Mouse (Mus musculus): ENCODE data around the gene Hps5. TPM values are rescaled to one million over a fixed set of nuclear protein-coding genes. Genes with fewer than 3 reads are reported as not detected.
A peak's percentile ranks its signal among the peaks of the same experiment; 100 is the strongest.
"Not testable (repeated sequence)": the region's sequence is repeated elsewhere in the genome, so short reads cannot be mapped to it uniquely, and the experiment has no call there.

The Hps5 gene
- polyA plus RNA-seq, 1 experiment from 2014 or later: 23.5 TPM

DNA sequence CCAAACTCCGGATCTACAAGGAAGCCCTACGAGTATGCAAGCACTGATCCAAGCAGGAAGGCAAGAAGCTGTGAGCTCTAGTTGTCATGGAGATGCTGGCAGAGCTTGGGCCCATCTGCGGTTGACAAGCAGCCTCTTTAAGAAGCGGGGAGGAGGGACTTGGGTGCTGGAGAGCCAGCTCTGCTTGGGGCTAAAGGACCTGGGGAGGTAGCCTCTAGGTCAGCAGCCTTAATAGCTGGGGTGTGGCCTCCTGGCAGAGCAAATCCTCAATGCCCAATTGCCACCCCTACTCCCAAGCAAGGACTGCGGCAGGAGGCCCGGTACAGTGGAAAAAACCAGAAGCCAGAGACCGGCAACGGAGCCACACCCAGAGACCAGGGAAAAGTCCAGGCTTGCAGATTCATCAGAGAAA lies 43.0 kb upstream of the Hps5 start:
- Histone ChIP-seq H3K4me1 (replicated peaks; ENCODE audit: control insufficient read depth, insufficient read depth, low read length) (peaks cover 45% of the 10 kb centered on the region), H3K27ac (ENCODE audit: low read length) (peak overlapping the region; percentile 89), H3K27me3 (ENCODE audit: control insufficient read depth, insufficient read depth, low read depth, low read length) (no peaks in the 10 kb centered on the region), H3K36me3 (ENCODE audit: control insufficient read depth, insufficient read depth, low read length) (no peaks in the 10 kb centered on the region), H3K4me2 (ENCODE audit: low read depth, low read length) (peak overlapping the region; percentile 42), H3K4me3 (ENCODE audit: low read length) (no peak overlapping the region), H3K9ac (ENCODE audit: low read length) (no peak overlapping the region), H3K9me3 (ENCODE audit: control insufficient read depth, low read length) (no peaks in the 10 kb centered on the region)
- WGBS: 5% methylated on average over 8 of the region's 8 CpGs
- peak; percentile 82 for ATAC-seq (ENCODE audit: low read depth)

DNA sequence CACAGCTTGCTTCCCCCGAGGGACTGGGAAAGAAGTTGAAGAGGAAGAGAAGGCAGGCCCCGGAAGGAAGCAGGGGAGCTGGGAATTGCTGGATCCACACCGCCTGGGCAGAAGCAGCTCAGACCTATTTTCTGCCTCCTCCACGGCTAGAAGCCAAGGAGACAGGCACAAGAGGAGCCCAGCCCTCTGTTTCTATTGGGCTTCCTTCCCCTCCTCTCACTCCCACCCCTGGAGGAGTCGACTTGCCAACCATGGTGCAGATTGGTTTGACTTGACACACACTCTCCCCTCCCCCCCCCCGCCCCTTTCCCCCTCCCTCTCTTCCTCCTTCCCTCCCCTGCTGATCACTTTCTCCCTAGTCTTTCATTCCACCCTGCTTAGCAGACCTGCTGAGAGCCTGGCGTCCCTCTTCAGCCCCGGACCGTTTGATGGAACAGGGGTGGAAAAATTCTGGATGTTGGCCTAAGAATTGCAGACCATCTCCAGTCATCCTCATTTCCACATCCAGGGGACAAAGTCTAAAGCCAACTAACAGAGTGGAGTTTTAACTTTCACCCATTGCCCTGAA lies 42.3 kb upstream of the Hps5 start:
- H3K9me3 ChIP-seq (ENCODE audit: control insufficient read depth, low read length): no peaks in the 10 kb centered on the region
- H3K4me2 ChIP-seq (ENCODE audit: low read depth, low read length): peak overlapping the region; percentile 42
- peak; percentile 57 for ATAC-seq (ENCODE audit: low read depth)
- H3K27me3 ChIP-seq (ENCODE audit: control insufficient read depth, insufficient read depth, low read depth, low read length): no peaks in the 10 kb centered on the region
- WGBS: 2% methylated on average over 8 of the region's 9 CpGs
- H3K4me1 ChIP-seq (replicated peaks; ENCODE audit: control insufficient read depth, insufficient read depth, low read length): peaks cover 51% of the 10 kb centered on the region
- H3K27ac ChIP-seq (ENCODE audit: low read length): peak overlapping the region; percentile 89
- H3K9ac ChIP-seq (ENCODE audit: low read length): peak overlapping the region; percentile 61
- H3K4me3 ChIP-seq (ENCODE audit: low read length): no peak overlapping the region
- no peaks in the 10 kb centered on the region for H3K36me3 ChIP-seq (ENCODE audit: control insufficient read depth, insufficient read depth, low read length)

DNA sequence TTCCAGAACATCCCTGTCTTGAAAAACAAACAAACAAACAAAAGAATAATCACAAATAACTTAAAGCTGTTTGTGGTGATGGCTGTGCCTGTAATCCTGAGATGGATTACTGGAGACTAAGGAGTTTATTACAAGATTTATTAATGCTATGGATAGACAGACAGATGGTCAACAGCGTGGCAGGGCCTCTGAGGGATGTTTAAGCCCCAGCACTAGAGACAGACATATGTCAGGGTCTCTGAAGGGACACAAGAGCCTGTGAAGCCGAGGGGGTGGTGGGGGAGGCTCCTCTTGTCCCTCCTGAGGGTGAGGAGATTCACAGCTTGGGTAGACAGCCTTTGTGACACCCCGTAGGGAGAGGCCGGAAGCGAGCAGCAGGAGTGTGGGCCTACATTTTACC lies 41.2 kb upstream of the Hps5 start:
- Histone ChIP-seq H3K4me1 (replicated peaks; ENCODE audit: control insufficient read depth, insufficient read depth, low read length) (peaks cover 51% of the 10 kb centered on the region), H3K27ac (ENCODE audit: low read length) (no peak overlapping the region), H3K4me2 (ENCODE audit: low read depth, low read length) (no peak overlapping the region), H3K36me3 (ENCODE audit: control insufficient read depth, insufficient read depth, low read length) (no peaks in the 10 kb centered on the region), H3K9me3 (ENCODE audit: control insufficient read depth, low read length) (no peaks in the 10 kb centered on the region), H3K27me3 (ENCODE audit: control insufficient read depth, insufficient read depth, low read depth, low read length) (no peaks in the 10 kb centered on the region), H3K4me3 (ENCODE audit: low read length) (no peak overlapping the region), H3K9ac (ENCODE audit: low read length) (no peak overlapping the region)
- ATAC-seq (ENCODE audit: low read depth): no peak
- WGBS: 72% methylated on average over 5 of the region's 5 CpGs

DNA sequence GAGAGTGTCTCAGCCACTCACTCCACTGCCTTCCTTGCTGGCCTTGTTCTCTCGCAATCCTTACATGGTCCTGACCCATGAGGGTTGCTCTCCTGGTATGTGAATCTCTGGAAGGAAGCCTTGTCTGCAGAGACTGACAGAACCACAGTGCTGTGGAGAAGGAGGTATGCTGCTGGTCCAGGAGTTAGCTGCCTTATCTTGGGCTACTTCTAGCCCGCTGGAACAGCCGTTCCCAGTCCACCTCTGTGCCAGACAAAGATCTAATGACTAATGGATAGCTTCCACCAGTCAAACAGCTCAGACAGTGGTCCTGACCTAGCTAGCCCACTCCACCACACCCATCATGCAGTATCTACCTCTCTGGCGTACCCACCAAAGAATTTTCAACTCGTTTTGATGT lies 40.5 kb upstream of the Hps5 start:
- WGBS: 76% methylated on average over 5 of the region's 5 CpGs
- no peak overlapping the region for H3K9ac ChIP-seq (ENCODE audit: low read length)

DNA sequence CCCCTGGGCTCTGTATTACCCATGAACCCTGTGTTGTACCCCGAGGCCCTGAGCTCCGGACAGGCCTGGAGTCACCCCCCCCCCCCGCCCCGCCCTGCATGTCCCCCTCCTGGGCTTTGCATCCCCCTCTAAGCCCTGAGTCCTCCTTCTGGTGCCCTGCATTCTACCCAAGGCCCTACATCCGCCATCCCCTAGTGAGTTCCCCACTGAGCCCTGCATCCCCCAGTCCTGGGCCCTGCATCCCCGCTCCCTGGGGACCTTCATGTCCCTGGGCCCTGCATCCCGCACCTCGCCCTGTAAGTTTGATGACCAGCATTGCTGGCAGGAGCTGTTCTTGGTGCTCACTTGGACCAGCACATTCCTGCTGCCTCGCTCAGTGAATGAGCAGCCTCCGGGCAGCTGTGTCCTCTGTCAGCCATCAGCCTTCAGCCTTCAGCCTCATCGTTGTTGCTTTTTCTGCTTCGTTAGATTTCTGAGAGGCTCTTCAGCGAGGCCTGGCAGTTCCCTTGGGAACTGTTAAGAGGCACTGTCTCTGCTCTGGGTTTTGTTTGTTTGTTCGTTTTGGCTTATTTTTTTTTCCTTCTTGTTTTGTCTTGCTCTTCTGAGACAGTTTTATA lies 39.2 kb upstream of the Hps5 start:
- 51% methylated on average over 14 of the region's 14 CpGs for WGBS
- no peaks in the 10 kb centered on the region for H3K36me3 ChIP-seq (ENCODE audit: control insufficient read depth, insufficient read depth, low read length)
- no peak overlapping the region for H3K4me3 ChIP-seq (ENCODE audit: low read length)
- no peaks in the 10 kb centered on the region for H3K9me3 ChIP-seq (ENCODE audit: control insufficient read depth, low read length)
- no peak overlapping the region for H3K9ac ChIP-seq (ENCODE audit: low read length)
- H3K4me2 ChIP-seq (ENCODE audit: low read depth, low read length): no peak overlapping the region
- ATAC-seq (ENCODE audit: low read depth): no peak
- H3K4me1 ChIP-seq (replicated peaks; ENCODE audit: control insufficient read depth, insufficient read depth, low read length): peaks cover 47% of the 10 kb centered on the region
- H3K27me3 ChIP-seq (ENCODE audit: control insufficient read depth, insufficient read depth, low read depth, low read length): no peaks in the 10 kb centered on the region
- H3K27ac ChIP-seq (ENCODE audit: low read length): no peak overlapping the region

More for the DNA sequence above, 40.5 kb upstream of the Hps5 start:
- Histone ChIP-seq H3K4me3 (ENCODE audit: low read length) (no peak overlapping the region), H3K4me2 (ENCODE audit: low read depth, low read length) (no peak overlapping the region), H3K4me1 (replicated peaks; ENCODE audit: control insufficient read depth, insufficient read depth, low read length) (peaks cover 49% of the 10 kb centered on the region), H3K36me3 (ENCODE audit: control insufficient read depth, insufficient read depth, low read length) (no peaks in the 10 kb centered on the region), H3K27ac (ENCODE audit: low read length) (no peak overlapping the region), H3K9me3 (ENCODE audit: control insufficient read depth, low read length) (no peaks in the 10 kb centered on the region), H3K27me3 (ENCODE audit: control insufficient read depth, insufficient read depth, low read depth, low read length) (no peaks in the 10 kb centered on the region)
- no peak for ATAC-seq (ENCODE audit: low read depth)

DNA sequence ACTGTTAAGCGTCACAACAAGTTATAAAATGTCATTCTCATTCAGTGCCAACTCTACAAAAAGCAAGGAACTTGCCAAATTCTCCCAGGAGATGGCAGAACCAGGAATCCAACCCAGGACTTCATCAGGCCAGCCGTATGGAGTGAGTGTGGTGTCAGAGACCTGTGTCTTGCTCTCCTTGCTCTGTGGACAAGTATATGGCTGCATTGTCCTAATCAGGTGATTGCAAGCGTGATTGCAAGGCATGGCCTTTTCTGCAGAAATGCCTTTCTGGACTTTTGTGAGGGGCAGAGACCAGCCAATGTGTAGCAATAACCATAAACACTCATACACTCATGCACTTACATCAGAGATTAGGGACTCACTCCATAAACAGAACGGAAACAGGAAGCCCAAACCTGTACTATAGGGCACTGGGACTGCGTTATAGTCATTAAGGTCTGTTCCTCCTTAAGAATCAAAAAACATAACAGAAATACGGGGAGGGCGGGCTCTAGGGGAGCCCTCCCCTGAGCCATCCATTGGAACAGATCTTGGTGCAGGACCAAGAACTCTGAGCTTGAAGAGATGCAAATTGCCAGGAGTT lies 37.9 kb upstream of the Hps5 start:
- Histone ChIP-seq H3K36me3 (ENCODE audit: control insufficient read depth, insufficient read depth, low read length) (no peaks in the 10 kb centered on the region), H3K27ac (ENCODE audit: low read length) (peak overlapping the region; percentile 36)

DNA sequence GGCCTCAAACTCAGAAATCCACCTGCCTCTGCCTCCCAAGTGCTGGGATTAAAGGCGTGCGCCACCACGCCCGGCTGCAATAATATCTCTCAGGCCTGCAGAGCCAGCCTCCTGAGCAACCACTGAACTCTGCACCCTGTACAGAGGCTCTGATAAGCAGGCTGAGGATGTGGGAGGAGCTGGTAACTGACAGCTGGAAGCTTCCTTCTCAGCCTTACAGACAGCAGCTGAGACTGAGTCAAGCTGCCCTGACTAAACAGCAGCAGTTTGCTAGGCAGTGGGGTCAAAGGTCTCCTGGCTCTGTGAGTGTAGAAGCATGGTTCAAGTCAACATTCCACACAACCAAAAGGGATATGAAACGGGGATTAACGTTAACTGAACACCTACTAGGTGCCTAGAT lies 37.4 kb upstream of the Hps5 start:
- Histone ChIP-seq H3K9ac (ENCODE audit: low read length) (no peak overlapping the region), H3K9me3 (ENCODE audit: control insufficient read depth, low read length) (no peaks in the 10 kb centered on the region), H3K27me3 (ENCODE audit: control insufficient read depth, insufficient read depth, low read depth, low read length) (no peaks in the 10 kb centered on the region), H3K27ac (ENCODE audit: low read length) (0 out of 2 replicates have a peak overlapping the region, but pooled peaks have one; percentile 36), H3K4me2 (ENCODE audit: low read depth, low read length) (no peak overlapping the region), H3K36me3 (ENCODE audit: control insufficient read depth, insufficient read depth, low read length) (no peaks in the 10 kb centered on the region), H3K4me1 (replicated peaks; ENCODE audit: control insufficient read depth, insufficient read depth, low read length) (peaks cover 29% of the 10 kb centered on the region), H3K4me3 (ENCODE audit: low read length) (no peak overlapping the region)
- ATAC-seq (ENCODE audit: low read depth): peak; percentile 89
- WGBS: 36% methylated on average over 6 of the region's 6 CpGs

More for the DNA sequence above, 37.9 kb upstream of the Hps5 start:
- H3K4me1 ChIP-seq (replicated peaks; ENCODE audit: control insufficient read depth, insufficient read depth, low read length): peaks cover 33% of the 10 kb centered on the region
- H3K9me3 ChIP-seq (ENCODE audit: control insufficient read depth, low read length): no peaks in the 10 kb centered on the region
- H3K27me3 ChIP-seq (ENCODE audit: control insufficient read depth, insufficient read depth, low read depth, low read length): no peaks in the 10 kb centered on the region
- no peak for ATAC-seq (ENCODE audit: low read depth)
- no peak overlapping the region for H3K9ac ChIP-seq (ENCODE audit: low read length)
- H3K4me3 ChIP-seq (ENCODE audit: low read length): no peak overlapping the region
- WGBS: 69% methylated on average over 7 of the region's 7 CpGs
- H3K4me2 ChIP-seq (ENCODE audit: low read depth, low read length): no peak overlapping the region

DNA sequence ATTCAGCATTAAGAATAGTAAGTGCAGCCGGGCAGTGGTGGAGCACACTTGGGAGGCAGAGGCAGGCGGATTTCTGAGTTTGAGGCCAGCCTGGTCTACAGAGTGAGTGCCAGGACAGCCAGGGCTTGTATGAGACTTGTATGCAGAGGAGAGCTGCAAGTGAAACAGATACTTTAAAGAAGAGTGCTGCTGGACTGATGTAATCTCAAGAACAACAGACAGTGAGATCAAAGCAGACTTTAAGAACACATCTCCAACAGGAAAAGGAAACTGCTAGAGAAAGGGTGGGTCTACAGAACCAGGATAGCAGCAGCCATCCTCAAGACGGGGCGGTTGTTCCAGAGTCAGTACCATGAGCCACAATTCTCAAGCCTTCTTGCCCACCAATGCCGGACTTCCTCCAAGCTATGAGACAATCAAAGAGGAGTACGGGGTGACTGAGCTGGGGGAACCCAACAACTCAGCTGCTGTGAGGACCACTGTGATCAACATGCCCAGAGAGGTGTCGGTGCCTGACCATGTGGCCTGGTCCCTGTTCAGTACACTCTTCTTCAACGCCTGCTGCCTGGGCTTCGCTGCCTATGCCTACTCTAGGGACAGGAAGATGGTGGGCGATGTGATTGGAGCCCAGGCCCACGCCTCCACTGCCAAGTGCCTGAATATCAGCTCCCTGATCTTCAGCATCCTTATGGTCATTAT lies 36.4 kb upstream of the Hps5 start:
- not testable (repeated sequence) for H3K4me3 ChIP-seq (ENCODE audit: low read length); H3K27ac ChIP-seq (ENCODE audit: low read length); H3K36me3 ChIP-seq (ENCODE audit: control insufficient read depth, insufficient read depth, low read length); H3K9ac ChIP-seq (ENCODE audit: low read length); H3K9me3 ChIP-seq (ENCODE audit: control insufficient read depth, low read length); H3K27me3 ChIP-seq (ENCODE audit: control insufficient read depth, insufficient read depth, low read depth, low read length); H3K4me2 ChIP-seq (ENCODE audit: low read depth, low read length); ATAC-seq (ENCODE audit: low read depth)
- peaks cover 28% of the 10 kb centered on the region for H3K4me1 ChIP-seq (replicated peaks; ENCODE audit: control insufficient read depth, insufficient read depth, low read length)
- 88% methylated on average over 11 of the region's 11 CpGs for WGBS

DNA sequence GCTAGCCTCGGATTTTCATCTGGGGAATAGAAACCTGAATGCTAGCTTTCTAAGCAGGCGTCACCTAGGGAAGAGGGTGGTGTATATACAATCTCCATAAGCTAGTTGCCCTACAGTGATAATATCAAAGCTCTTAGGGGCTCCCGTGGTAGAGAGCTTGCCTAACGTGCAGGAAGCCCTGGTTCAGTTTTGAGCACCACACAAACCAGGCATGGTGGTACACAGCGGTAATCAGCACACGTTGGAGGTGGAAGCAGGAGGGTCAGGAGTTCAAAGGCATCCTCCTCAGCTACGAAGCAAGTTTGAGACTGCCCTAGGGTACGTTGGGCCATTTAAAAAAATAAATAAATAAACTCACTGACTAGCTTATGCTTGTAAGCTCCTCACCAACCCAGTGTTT lies 35.8 kb upstream of the Hps5 start:
- H3K9ac ChIP-seq (ENCODE audit: low read length): no peak overlapping the region
- no peak overlapping the region for H3K4me2 ChIP-seq (ENCODE audit: low read depth, low read length)
- H3K27ac ChIP-seq (ENCODE audit: low read length): peak overlapping the region; percentile 52
- H3K4me1 ChIP-seq (replicated peaks; ENCODE audit: control insufficient read depth, insufficient read depth, low read length): peaks cover 28% of the 10 kb centered on the region
- no peaks in the 10 kb centered on the region for H3K9me3 ChIP-seq (ENCODE audit: control insufficient read depth, low read length)
- no peak for ATAC-seq (ENCODE audit: low read depth)
- no peaks in the 10 kb centered on the region for H3K27me3 ChIP-seq (ENCODE audit: control insufficient read depth, insufficient read depth, low read depth, low read length)
- 63% methylated on average over 8 of the region's 8 CpGs for WGBS
- no peaks in the 10 kb centered on the region for H3K36me3 ChIP-seq (ENCODE audit: control insufficient read depth, insufficient read depth, low read length)
- H3K4me3 ChIP-seq (ENCODE audit: low read length): no peak overlapping the region

All from lung, embryonic 16.5 days (tissue).